Mouse (Mus musculus) megakaryocyte progenitor cell, adult 5-6 weeks (primary cell): ENCODE results near the gene Zfp74. TPM values are rescaled to one million over a fixed set of nuclear protein-coding genes. Genes with fewer than 3 reads are reported as not detected.

Source experiments
- ATAC-seq: replicated peaks from 2 replicates; pipeline ENCODE4 v1.8.0; 2016; ENCODE audit warnings: mild to moderate bottlenecking, moderate TSS enrichment, inconsistent platforms; ENCODE audit not compliant: poor library complexity
- total RNA-seq, 2 experiments: library from RNA; stranded (forward) in 1 of 2; stranded (reverse) in 1 of 2; fragments of 157-497, 149-512 nt in 1 of 2; fragments of 200-1000 nt in 1 of 2; gene quantifications; 2 replicates each; pipeline versions ENCODE4 v1.2.3 to v1.2.4; 2015 to 2017

Zfp74 gene
- total RNA-seq (2015): 14.5 and 19.5 TPM in 2 replicates
- total RNA-seq (2017): 7.2 and 8.0 TPM in 2 replicates

GRCm38 (mm10) chr7:29953513-29954401 lies at the start of gene Zfp74:
Zfp74 (minus strand) TSS chr7:29954089.
- peak; percentile 74 for ATAC-seq

- no peak for ATAC-seq
Observed at GRCm38 (mm10) chr7:30000601-30001000, 46.7 kb upstream of the Zfp74 start.

GRCm38 (mm10) chr7:29995134-29995533 lies 41.2 kb upstream of the Zfp74 start:
- ATAC-seq: no peak

- ATAC-seq: no peak
Observed at GRCm38 (mm10) chr7:29993340-29993739, 39.5 kb upstream of the Zfp74 start.

GRCm38 (mm10) chr7:29992698-29993097 lies 38.8 kb upstream of the Zfp74 start:
- ATAC-seq: no peak

GRCm38 (mm10) chr7:29989031-29989430 lies 35.1 kb upstream of the Zfp74 start:
- no peak for ATAC-seq

GRCm38 (mm10) chr7:29987551-29987950 lies 33.7 kb upstream of the Zfp74 start:
- no peak for ATAC-seq

- no peak for ATAC-seq
Observed at GRCm38 (mm10) chr7:29986101-29986500, 32.2 kb upstream of the Zfp74 start.

GRCm38 (mm10) chr7:29983690-29984380 lies 29.9 kb upstream of the Zfp74 start, which contains the start of gene Zfp568:
Zfp568 (plus strand) TSS chr7:29983955.
- ATAC-seq: peak; percentile 94

- peak; percentile 35; the same call in 1 of the 2 replicates for ATAC-seq
Observed at GRCm38 (mm10) chr7:29983340-29983689, 29.4 kb upstream of the Zfp74 start.

- peak; percentile 26; the same call in 1 of the 2 replicates for ATAC-seq
Observed at GRCm38 (mm10) chr7:29982931-29983330, 29.0 kb upstream of the Zfp74 start.

GRCm38 (mm10) chr7:29982341-29982740 lies 28.5 kb upstream of the Zfp74 start:
- ATAC-seq: no peak

- no peak for ATAC-seq
Observed at GRCm38 (mm10) chr7:29981860-29982259, 28.0 kb upstream of the Zfp74 start.

- ATAC-seq: no peak
Observed at GRCm38 (mm10) chr7:29981455-29981854, 27.6 kb upstream of the Zfp74 start.

GRCm38 (mm10) chr7:29980761-29981160 lies 26.9 kb upstream of the Zfp74 start:
- ATAC-seq: no peak

GRCm38 (mm10) chr7:29970686-29971085 lies 16.8 kb upstream of the Zfp74 start:
- no peak for ATAC-seq

GRCm38 (mm10) chr7:29965115-29965810 lies 11.4 kb upstream of the Zfp74 start:
- ATAC-seq: peak; percentile 73

- ATAC-seq: no peak
Observed at GRCm38 (mm10) chr7:29959004-29959403, 5.1 kb upstream of the Zfp74 start.

- no peak for ATAC-seq
Observed at GRCm38 (mm10) chr7:29958125-29958724, 4.3 kb upstream of the Zfp74 start.

- no peak for ATAC-seq
Observed at GRCm38 (mm10) chr7:29956257-29956656, 2.4 kb upstream of the Zfp74 start.

- peak; percentile 51 for ATAC-seq
Observed at GRCm38 (mm10) chr7:29954731-29955130, 842 bp upstream of the Zfp74 start.
